In the genomic region with DNA sequence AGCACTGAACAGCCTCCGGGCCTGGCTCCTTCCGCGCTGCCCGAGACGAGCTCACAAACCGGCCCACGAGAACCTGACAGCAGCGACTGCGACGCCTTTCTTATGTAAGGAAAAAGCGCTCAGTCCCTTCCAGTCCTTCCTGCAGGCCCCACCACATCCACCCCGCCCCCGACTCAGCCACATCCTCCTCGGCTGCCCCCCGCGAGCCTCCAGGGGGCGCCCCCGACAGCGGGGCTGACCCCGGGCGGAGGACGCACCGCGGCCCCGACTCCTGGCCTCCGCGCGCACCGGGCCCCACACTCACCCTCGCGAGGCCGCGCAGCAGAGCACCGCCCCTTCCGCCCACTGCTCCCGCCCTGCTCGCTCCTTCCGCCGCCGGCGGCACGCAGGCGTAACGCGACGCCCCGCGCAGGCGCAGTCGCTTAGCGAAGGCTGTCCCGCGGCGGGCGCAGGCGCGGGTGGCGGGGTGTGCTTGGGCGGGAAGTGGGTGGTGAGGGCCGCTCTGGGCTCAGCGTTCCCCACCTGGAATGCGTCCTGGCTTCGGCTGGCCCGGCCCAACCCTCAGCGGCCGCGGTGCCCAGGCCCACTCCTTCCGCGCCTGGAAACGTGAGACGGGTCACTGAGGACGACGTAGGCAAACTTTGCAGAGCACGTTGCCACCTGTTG, we compare ENCODE assay signal across 8 mouse cellular contexts. TPM values are rescaled to one million over a fixed set of nuclear protein-coding genes. Genes with fewer than 3 reads are reported as not detected.
DNase-seq lines count a peak whose midpoint lies in the region; ATAC-seq and TF ChIP-seq lines count a peak whose summit lies in the region.

Gene Mmaa, minus strand, starts transcription at position 328 of the 666 bp plus-strand sequence.

- peak within 1 kb of the TSS; percentile 75 for H3K27ac ChIP-seq in ES-Bruce4 (ENCODE audit: insufficient read depth, low read length)
- peak within 1 kb of the TSS; percentile 96 for H3K27ac ChIP-seq in forebrain, embryonic 14.5 days (ENCODE audit: low read depth, low read length)

- H3K27me3 ChIP-seq in ES-Bruce4 (ENCODE audit: control insufficient read depth, insufficient read depth, low read length, poor library complexity, severe bottlenecking) = no peaks in the 10 kb centered on the region
- H3K27me3 ChIP-seq in forebrain, embryonic 14.5 days (replicated peaks; ENCODE audit: control insufficient read depth, insufficient read depth, low read length) = no peaks in the 10 kb centered on the region

- no peaks in the 10 kb centered on the region for H3K36me3 ChIP-seq in ES-Bruce4 (ENCODE audit: control insufficient read depth, insufficient read depth, low read length, poor library complexity, severe bottlenecking)
- no peaks in the 10 kb centered on the region for H3K36me3 ChIP-seq in forebrain, embryonic 14.5 days (ENCODE audit: control insufficient read depth, insufficient read depth, low read length)

- intact Hi-C loops in heart, postnatal 25 days (cut with DNase I) = loop anchor here (1.0 to 5.0 kb wide), 5 partner anchors 43 to 472 kb away; partner anchors contain the start of gene Lsm6

- TF ChIP-seq CTCF in ES-Bruce4 (IDR thresholded peaks at IDR 0.05; ENCODE audit: low read depth, low read length) = peak; percentile 37
- no peak for TF ChIP-seq CTCF in lung, adult 2 months (IDR thresholded peaks at IDR 0.05; ENCODE audit: insufficient read depth, low read length)

- peak; percentile 31; the same call in 1 of the 2 replicates for TF ChIP-seq EP300 in ES-Bruce4 (IDR thresholded peaks at IDR 0.05; ENCODE audit: insufficient read depth, low read depth, low read length)

- TF ChIP-seq POLR2A in ES-Bruce4 (IDR thresholded peaks at IDR 0.05; ENCODE audit: insufficient read depth, low read length) = peak; percentile 53
- TF ChIP-seq POLR2A in lung, adult 2 months (IDR thresholded peaks at IDR 0.05; ENCODE audit: borderline replicate concordance, extremely low read depth, low read depth, low read length) = peak; percentile 87

- H3K4me3 ChIP-seq in ES-Bruce4 (ENCODE audit: low read depth, low read length) = peak within 1 kb of the TSS; percentile 93
- peak within 1 kb of the TSS; percentile 63 for H3K4me3 ChIP-seq in forebrain, embryonic 14.5 days (ENCODE audit: low read depth, low read length)
- H3K4me3 ChIP-seq in lung, adult 2 months (replicated peaks; ENCODE audit: extremely low read depth, low read depth, low read length) = peak within 1 kb of the TSS; percentile 77

- peak; percentile 98 for DNase-seq in forebrain, embryonic 14.5 days (ENCODE audit: low spot score)
- DNase-seq in heart, postnatal 25 days (ENCODE audit: low spot score) = peak; percentile 98
- peak; percentile 96 for DNase-seq in layer of hippocampus, adult 18-20 months (ENCODE audit: low spot score in 2 of 2)
- peak; percentile 96 for DNase-seq in lung, adult 2 months
- DNase-seq in thymus, adult 18-20 months = peak; percentile 97 to 98

- peak; percentile 96 for ATAC-seq in cerebellum, adult (ENCODE audit: insufficient number of reproducible peaks, low FRiP score, low TSS enrichment)
- peak; percentile 97 for ATAC-seq in forebrain, embryonic 14.5 days
- peak; percentile 87 for ATAC-seq in neutrophil, adult 5-6 weeks (ENCODE audit: extremely low read depth, insufficient number of reproducible peaks, low FRiP score, poor library complexity, severe bottlenecking)

- no peaks in the 10 kb centered on the region for H3K9me3 ChIP-seq in ES-Bruce4 (replicated peaks; ENCODE audit: control insufficient read depth, insufficient read depth, low read length, poor library complexity, severe bottlenecking)
- H3K9me3 ChIP-seq in forebrain, embryonic 14.5 days (replicated peaks; ENCODE audit: control insufficient read depth, low read length) = no peaks in the 10 kb centered on the region

- H3K4me2 ChIP-seq in forebrain, embryonic 14.5 days (ENCODE audit: low read length) = peak within 1 kb of the TSS; percentile 89

- under 1% methylated on average over 56 of the region's 74 CpGs for WGBS in forebrain, embryonic 14.5 days
- WGBS in lung, adult 2 months = under 1% methylated on average over 74 of the region's 74 CpGs

- no peaks in the 10 kb centered on the region for H3K4me1 ChIP-seq in ES-Bruce4 (ENCODE audit: control insufficient read depth, insufficient read depth, low read length)
- peaks cover 16% of the 10 kb centered on the region for H3K4me1 ChIP-seq in forebrain, embryonic 14.5 days (ENCODE audit: control insufficient read depth, insufficient read depth, low read length)
- peaks cover 7% of the 10 kb centered on the region for H3K4me1 ChIP-seq in lung, adult 2 months (ENCODE audit: control insufficient read depth, insufficient read depth, low read length)

- H3K9ac ChIP-seq in ES-Bruce4 (ENCODE audit: low read depth, poor library complexity, severe bottlenecking) = peak within 1 kb of the TSS; percentile 89
- peak within 1 kb of the TSS; percentile 88 for H3K9ac ChIP-seq in forebrain, embryonic 14.5 days (ENCODE audit: low read length)

RNA-seq across cellular contexts. Expression of gene Mmaa, which starts in this region (rescaled TPM):
- polyA plus RNA-seq in ES-Bruce4 (2011; ENCODE audit: insufficient read depth, insufficient read length, low read depth, missing spikeins) = 6.1 TPM in 2 replicates
- polyA plus RNA-seq in forebrain, embryonic 14.5 days (2014; fragmentation: Nextera tagmentation; extraction: Ambion mirVana) = 20.2 and 24.9 TPM in 2 replicates
- 10 to 100 TPM; 37.7 to 41.2 TPM for total RNA-seq in heart, postnatal 25 days (2021)
- total RNA-seq in layer of hippocampus, adult 18-20 months (2021) = 10 to 100 TPM; 24.5 to 25.0 TPM
- 2.9 and 6.4 TPM in 2 replicates for polyA plus RNA-seq in lung, adult 2 months (2012; rRNA removed)
- total RNA-seq in neutrophil, adult 5-6 weeks (2017) = 7.2 and 7.4 TPM in 2 replicates

Comparison
In these comparisons a context has a peak if more than half of its experiments do, and no peak if none do; other contexts are left out.
1. Peak in every context shown above with its lines: DNase-seq, ATAC-seq, H3K4me3 ChIP-seq and H3K27ac ChIP-seq.